Mouse (Mus musculus): ENCODE data around the gene Kif1b. TPM values are rescaled to one million over a fixed set of nuclear protein-coding genes. Genes with fewer than 3 reads are reported as not detected.

Gene Kif1b
- total and polyA plus RNA-seq, 3 experiments, result 8.8 to 20.2 (median 16.3) TPM

- no peak for TF ChIP-seq JUND (IDR thresholded peaks at IDR 0.05; ENCODE audit: low read depth, low read length)
- 0 out of 4 replicates have a peak, but pooled peaks of 1 of the 2 experiments have one; percentile 28 for TF ChIP-seq USF2 (IDR thresholded peaks at IDR 0.05; ENCODE audit: borderline replicate concordance in 1 of 2, insufficient read depth in 1 of 2, low read depth in 1 of 2, low read length in 2 of 2)
- TF ChIP-seq CHD1 (IDR thresholded peaks at IDR 0.05; ENCODE audit: low read depth, low read length), result no peak
- peak; percentile 78 for TF ChIP-seq ZNF384 (IDR thresholded peaks at IDR 0.05; ENCODE audit: low read depth, low read length)
- TF ChIP-seq HCFC1 (IDR thresholded peaks at IDR 0.05; ENCODE audit: low read depth, low read length), result no peak
- TF ChIP-seq USF1 (IDR thresholded peaks at IDR 0.05; ENCODE audit: low read depth, low read length), result peak; percentile 82
- peak; percentile 66 for TF ChIP-seq NRF1 (IDR thresholded peaks at IDR 0.05; ENCODE audit: insufficient read depth, low read depth, low read length, poor library complexity, severe bottlenecking)
- no peak for TF ChIP-seq TBP (IDR thresholded peaks at IDR 0.05; ENCODE audit: low read depth, low read length)
- no peak for TF ChIP-seq POLR2AphosphoS5 (IDR thresholded peaks at IDR 0.05; ENCODE audit: borderline replicate concordance, low read depth, low read length)
- H3K27ac ChIP-seq (ENCODE audit: control insufficient read depth, low read depth, low read length), result no peak overlapping the region
- no peaks in the 10 kb centered on the region; a peak in 1 of 4 replicates for H3K4me1 ChIP-seq (ENCODE audit: control insufficient read depth in 1 of 2, insufficient read depth in 2 of 2, low read length in 2 of 2)
- H3K9me3 ChIP-seq (replicated peaks; ENCODE audit: insufficient read depth, low read length), result no peaks in the 10 kb centered on the region
- no peaks in the 10 kb centered on the region for H3K27me3 ChIP-seq (ENCODE audit: control insufficient read depth in 1 of 2, insufficient read depth in 2 of 2, low read length in 2 of 2)
- H3K9ac ChIP-seq (ENCODE audit: control insufficient read depth, low read depth, low read length, poor library complexity, severe bottlenecking), result no peak overlapping the region
- H3K79me2 ChIP-seq (ENCODE audit: control insufficient read depth, insufficient read depth, low read length, poor library complexity), result no peaks in the 10 kb centered on the region
- no peak overlapping the region for H3K4me3 ChIP-seq (ENCODE audit: control insufficient read depth in 1 of 2, insufficient read depth in 1 of 2, low read depth in 2 of 2, low read length in 2 of 2)
- DNase-seq (ENCODE audit: low read depth, low spot score), result peak; percentile 46
- H3K36me3 ChIP-seq (ENCODE audit: control insufficient read depth in 1 of 2, insufficient read depth in 2 of 2, low read length in 2 of 2), result no peaks in the 10 kb centered on the region; a peak in 2 of 4 replicates
These were observed 159.4 kb downstream of the Kif1b start for GRCm38 (mm10) chr4:149148084-149148483.

DNA sequence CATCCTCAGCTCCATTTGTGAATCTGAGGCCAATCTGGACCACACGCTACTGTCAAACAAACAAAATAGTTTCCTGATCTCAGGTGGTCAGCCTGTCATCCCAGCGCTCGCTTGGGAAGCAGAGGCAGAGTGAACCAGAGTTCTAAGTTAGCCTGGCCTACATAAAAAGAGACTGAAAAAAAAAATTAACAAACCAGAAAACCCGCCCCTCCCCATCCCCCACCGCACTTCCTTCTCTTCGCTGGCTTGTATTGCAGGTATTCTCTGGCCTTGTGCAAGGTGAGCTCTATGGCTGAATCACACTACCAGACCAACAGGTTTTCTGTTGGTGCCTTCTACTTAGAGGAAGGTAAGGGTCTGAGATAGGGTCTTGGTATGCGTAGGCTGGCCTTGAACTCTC is 160.0 kb downstream of the Kif1b start:
- Histone ChIP-seq H3K36me3 (ENCODE audit: control insufficient read depth in 1 of 2, insufficient read depth in 2 of 2, low read length in 2 of 2) (no peaks in the 10 kb centered on the region; a peak in 2 of 4 replicates), H3K27ac (ENCODE audit: control insufficient read depth, low read depth, low read length) (no peak overlapping the region), H3K27me3 (ENCODE audit: control insufficient read depth in 1 of 2, insufficient read depth in 2 of 2, low read length in 2 of 2) (no peaks in the 10 kb centered on the region), H3K9me3 (replicated peaks; ENCODE audit: insufficient read depth, low read length) (no peaks in the 10 kb centered on the region), H3K4me3 (ENCODE audit: control insufficient read depth in 1 of 2, insufficient read depth in 1 of 2, low read depth in 2 of 2, low read length in 2 of 2) (no peak overlapping the region), H3K79me2 (ENCODE audit: control insufficient read depth, insufficient read depth, low read length, poor library complexity) (no peaks in the 10 kb centered on the region), H3K4me1 (ENCODE audit: control insufficient read depth in 1 of 2, insufficient read depth in 2 of 2, low read length in 2 of 2) (no peaks in the 10 kb centered on the region; a peak in 1 of 4 replicates), H3K9ac (ENCODE audit: control insufficient read depth, low read depth, low read length, poor library complexity, severe bottlenecking) (no peak overlapping the region)
- TF ChIP-seq NELFE (IDR thresholded peaks at IDR 0.05; ENCODE audit: low read depth, low read length), result no peak
- no peak for TF ChIP-seq CHD2 (IDR thresholded peaks at IDR 0.05; ENCODE audit: low read length)
- TF ChIP-seq GABPA (IDR thresholded peaks at IDR 0.05; ENCODE audit: low read depth, low read length), result no peak
- no peak for DNase-seq (ENCODE audit: low read depth, low spot score)

DNA sequence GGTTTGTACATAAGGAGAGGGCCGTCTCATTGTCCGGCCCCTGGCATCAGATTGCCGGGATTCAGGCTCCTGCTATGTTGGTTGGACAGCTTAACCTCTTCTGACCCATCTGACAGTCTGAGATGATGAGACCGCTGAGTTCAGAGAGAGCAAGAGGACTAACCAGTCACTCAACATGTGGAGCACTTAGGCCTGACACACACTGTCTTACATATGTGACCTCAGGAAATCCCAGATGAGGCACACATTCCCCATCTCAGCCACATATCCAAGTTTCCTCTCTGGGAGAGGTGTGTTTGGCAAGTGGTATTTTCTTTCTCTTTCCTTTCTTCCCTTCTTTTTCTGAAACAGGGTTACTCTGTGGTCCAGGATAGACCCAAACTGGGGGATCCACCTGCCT is 162.3 kb downstream of the Kif1b start:
- no peak overlapping the region for H3K27ac ChIP-seq (ENCODE audit: control insufficient read depth, low read depth, low read length)
- H3K79me2 ChIP-seq (ENCODE audit: control insufficient read depth, insufficient read depth, low read length, poor library complexity), result no peaks in the 10 kb centered on the region
- no peaks in the 10 kb centered on the region for H3K27me3 ChIP-seq (ENCODE audit: control insufficient read depth in 1 of 2, insufficient read depth in 2 of 2, low read length in 2 of 2)
- H3K9ac ChIP-seq (ENCODE audit: control insufficient read depth, low read depth, low read length, poor library complexity, severe bottlenecking), result no peak overlapping the region
- no peaks in the 10 kb centered on the region for H3K9me3 ChIP-seq (replicated peaks; ENCODE audit: insufficient read depth, low read length)
- H3K36me3 ChIP-seq (ENCODE audit: control insufficient read depth in 1 of 2, insufficient read depth in 2 of 2, low read length in 2 of 2), result no peaks in the 10 kb centered on the region; a peak in 1 of 4 replicates
- no peak for TF ChIP-seq CHD2 (IDR thresholded peaks at IDR 0.05; ENCODE audit: low read length)
- TF ChIP-seq RAD21 (IDR thresholded peaks at IDR 0.05; ENCODE audit: low read depth, low read length), result no peak
- TF ChIP-seq GABPA (IDR thresholded peaks at IDR 0.05; ENCODE audit: low read depth, low read length), result no peak
- no peak for TF ChIP-seq ZMIZ1 (IDR thresholded peaks at IDR 0.05; ENCODE audit: low read depth, low read length)
- no peak for TF ChIP-seq MAX (IDR thresholded peaks at IDR 0.05; ENCODE audit: low read length)
- TF ChIP-seq MYC (IDR thresholded peaks at IDR 0.05; ENCODE audit: low read depth, low read length), result no peak
- TF ChIP-seq CHD1 (IDR thresholded peaks at IDR 0.05; ENCODE audit: low read depth, low read length), result no peak
- TF ChIP-seq NRF1 (IDR thresholded peaks at IDR 0.05; ENCODE audit: insufficient read depth, low read depth, low read length, poor library complexity, severe bottlenecking), result no peak
- no peak for TF ChIP-seq KAT2A (conservative IDR thresholded peaks at IDR 0.05; ENCODE audit: low read depth, low read length)
- TF ChIP-seq MXI1 (IDR thresholded peaks at IDR 0.05; ENCODE audit: low read depth, low read length), result no peak
- no peak for TF ChIP-seq MAZ (IDR thresholded peaks at IDR 0.05; ENCODE audit: low read depth, low read length)
- no peak for TF ChIP-seq USF2 (IDR thresholded peaks at IDR 0.05; ENCODE audit: borderline replicate concordance in 1 of 2, insufficient read depth in 1 of 2, low read depth in 1 of 2, low read length in 2 of 2)
- no peak for TF ChIP-seq EP300 (IDR thresholded peaks at IDR 0.05; ENCODE audit: low read depth in 1 of 2, low read length in 2 of 2)
- TF ChIP-seq ETS1 (IDR thresholded peaks at IDR 0.05; ENCODE audit: low read depth, low read length), result no peak
- DNase-seq (ENCODE audit: low read depth, low spot score), result no peak
- H3K4me3 ChIP-seq (ENCODE audit: control insufficient read depth in 1 of 2, insufficient read depth in 1 of 2, low read depth in 2 of 2, low read length in 2 of 2), result no peak overlapping the region
- H3K4me1 ChIP-seq (ENCODE audit: control insufficient read depth in 1 of 2, insufficient read depth in 2 of 2, low read length in 2 of 2), result no peaks in the 10 kb centered on the region; a peak in 1 of 4 replicates
